Mouse (Mus musculus) heart, postnatal 0 days (tissue): Measurements from ENCODE around the gene Rgs14. TPM values are rescaled to one million over a fixed set of nuclear protein-coding genes. Genes with fewer than 3 reads are reported as not detected.

Experiments
- ATAC-seq: fragments of 200-750 bp; cut with Nextera tagmentation; 2 replicates; pipeline ENCODE4 v1.8.0; 2017; ENCODE audit warnings: low read depth, moderate number of reproducible peaks, moderate library complexity; ENCODE audit not compliant: insufficient read depth
- DNase-seq: peaks from one replicate; pipeline ENCODE4 v3.0.0-alpha.2; 2016; ENCODE audit warnings: low spot score
- H3K27ac ChIP-seq: fragments of 300-500 bp; sonication (generic); 2 replicates; pipeline ENCODE4 v1.5.1; 2014; ENCODE audit warnings: low read depth, mild to moderate bottlenecking
- H3K27me3 ChIP-seq: fragments of 300-500 bp; sonication (generic); 2 replicates; pipeline ENCODE4 v1.6.1; 2014; ENCODE audit warnings: low read length, mixed read lengths; ENCODE audit not compliant: control insufficient read depth, insufficient read depth
- H3K36me3 ChIP-seq: fragments of 300-500 bp; sonication (generic); replicated peaks from 2 replicates; pipeline ENCODE4 v1.6.1; 2014; ENCODE audit warnings: low read length, mixed read lengths; ENCODE audit not compliant: control insufficient read depth, insufficient read depth
- H3K4me1 ChIP-seq: fragments of 300-500 bp; sonication (generic); 2 replicates; pipeline ENCODE4 v1.6.1; 2014; ENCODE audit warnings: antibody characterized with exemption; ENCODE audit not compliant: control insufficient read depth, insufficient read depth
- H3K4me2 ChIP-seq: fragments of 300-500 bp; sonication (generic); 2 replicates; pipeline ENCODE4 v1.6.1; 2014; ENCODE audit warnings: low read depth, mild to moderate bottlenecking, low read length, moderate library complexity
- H3K4me3 ChIP-seq: fragments of 300-500 bp; sonication (generic); 2 replicates; pipeline ENCODE4 v1.5.1; 2014; ENCODE audit warnings: low read depth, low read length
- H3K9ac ChIP-seq: fragments of 300-500 bp; sonication (generic); replicated peaks from 2 replicates; pipeline ENCODE4 v1.6.1; 2014; ENCODE audit warnings: low read depth, low read length, mixed read lengths
- H3K9me3 ChIP-seq: fragments of 300-500 bp; sonication (generic); replicated peaks from 2 replicates; pipeline ENCODE4 v1.6.1; 2016; ENCODE audit warnings: low read length; ENCODE audit not compliant: control insufficient read depth
- CTCF ChIP-seq: IDR thresholded peaks from 2 replicates; pipeline ENCODE4 v1.5.1; 2016; ENCODE audit warnings: antibody characterized with exemption, control low read depth, low read depth
- EP300 ChIP-seq: IDR thresholded peaks from 2 replicates; pipeline ENCODE4 v1.6.1; 2016; ENCODE audit warnings: antibody characterized with exemption, low read depth
- WGBS: fragments of 180-500 bp; shearing (Covaris S2); extraction: QIAGEN DNeasy Blood & Tissue Kit; methylation state at CpG from one replicate; pipeline ENCODE4 v1.1.7; 2014; 5-methylcytosine and 5-hydroxymethylcytosine counted together
- polyA plus RNA-seq: library from polyadenylated mRNA; unstranded; fragments of >200 nt; fragmentation: Nextera tagmentation; extraction: Ambion mirVana; gene quantifications from 2 replicates; pipeline ENCODE4 v1.2.1, GENCODE M21; 2015
- total RNA-seq: library from RNA; depleted of rRNA; stranded (reverse); fragments of >200 nt; gene quantifications from 2 replicates; pipeline ENCODE4 v1.2.3, GENCODE M21; 2014; ENCODE audit warnings: low replicate concordance

Rgs14 gene
- total and polyA plus RNA-seq, 2 experiments from 2014 or later = 0.30 to 1.1 TPM

DNA sequence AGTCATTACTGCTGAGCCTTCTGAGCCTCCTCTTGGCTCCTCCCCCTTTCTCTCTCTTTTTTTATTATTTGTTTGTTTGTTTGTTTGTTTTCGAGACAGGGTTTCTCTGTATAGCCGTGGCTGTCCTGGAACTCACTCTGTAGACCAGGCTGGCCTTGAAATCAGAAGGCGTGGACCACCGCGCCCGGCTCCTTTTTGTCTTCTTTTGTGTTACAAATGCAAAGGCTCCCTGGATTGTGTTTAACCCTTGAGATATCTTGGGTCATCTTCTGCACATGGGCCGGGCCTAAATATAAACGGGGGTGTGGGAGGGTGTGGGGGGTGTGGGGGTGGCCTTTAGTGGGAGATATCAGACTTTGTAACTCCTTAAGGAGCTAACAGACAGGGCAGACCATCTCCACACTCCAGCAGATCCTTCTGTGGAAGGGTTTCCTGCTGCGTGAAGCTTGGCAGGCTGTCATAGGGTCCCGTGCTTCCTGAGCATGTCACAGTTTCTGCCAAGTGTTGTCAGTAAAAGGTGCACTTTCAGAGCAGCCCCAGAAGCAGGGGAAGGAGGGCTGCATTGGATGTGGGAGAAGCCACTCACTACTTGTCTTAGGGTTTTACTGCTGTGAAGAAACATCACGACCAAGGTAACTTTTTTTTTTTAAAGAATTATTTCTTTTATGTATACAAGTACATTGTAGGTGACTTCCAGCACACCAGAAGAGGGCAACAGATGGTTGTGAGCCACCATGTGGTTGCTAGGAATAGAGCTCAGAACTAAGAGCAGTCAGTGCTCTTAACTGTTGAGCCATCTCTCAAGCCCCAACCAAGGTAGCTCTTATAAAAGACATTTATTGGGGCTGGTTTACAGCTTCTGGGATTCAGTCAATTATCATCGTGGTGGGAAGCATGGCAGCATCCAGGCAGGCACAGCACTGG is 31.1 kb upstream of the Rgs14 start:
- ATAC-seq (no peak), DNase-seq (no peak)
- Histone ChIP-seq H3K4me3 (no peak overlapping the region), H3K4me1 (no peaks in the 10 kb centered on the region), H3K4me2 (no peak overlapping the region), H3K27me3 (no peaks in the 10 kb centered on the region), H3K36me3 (no peaks in the 10 kb centered on the region), H3K9me3 (no peaks in the 10 kb centered on the region), H3K9ac (no peak overlapping the region), H3K27ac (no peak overlapping the region)
- WGBS = 46% methylated on average over 12 of the region's 12 CpGs
- TF ChIP-seq EP300 = no peak
- TF ChIP-seq CTCF = no peak

DNA sequence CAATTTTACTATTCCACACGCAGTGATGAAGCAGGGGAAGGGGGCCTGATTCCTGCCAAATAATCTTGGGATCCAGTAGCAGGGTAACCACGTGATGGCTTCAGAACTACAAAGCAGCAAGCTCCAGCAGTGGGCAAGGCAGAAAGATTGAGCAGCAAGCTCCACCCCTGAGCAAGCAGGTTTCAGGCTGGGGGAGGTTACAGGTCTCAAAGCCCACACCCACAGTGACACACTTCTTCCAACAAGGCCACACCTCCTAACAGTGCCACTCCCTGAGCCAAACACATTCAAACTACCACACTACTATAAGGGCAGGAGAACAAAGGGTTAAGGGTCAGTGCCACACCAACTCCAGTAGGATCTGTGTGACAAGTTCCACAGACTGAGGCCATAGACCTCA is 30.3 kb upstream of the Rgs14 start:
- Histone ChIP-seq H3K27ac (no peak overlapping the region), H3K9me3 (no peaks in the 10 kb centered on the region), H3K4me3 (no peak overlapping the region), H3K9ac (no peak overlapping the region), H3K4me1 (no peaks in the 10 kb centered on the region), H3K27me3 (no peaks in the 10 kb centered on the region), H3K4me2 (no peak overlapping the region), H3K36me3 (peaks cover 8% of the 10 kb centered on the region)
- TF ChIP-seq EP300 (no peak), CTCF (no peak)
- no peak for DNase-seq
- WGBS = 39% methylated on average over 2 of the region's 2 CpGs
- ATAC-seq = no peak

GRCm38 (mm10) chr13:55342469-55342868 is 27.1 kb upstream of the Rgs14 start:
- DNase-seq (no peak), ATAC-seq (no peak)
- Histone ChIP-seq H3K4me3 (no peak overlapping the region), H3K27me3 (no peaks in the 10 kb centered on the region), H3K27ac (no peak overlapping the region), H3K9ac (no peak overlapping the region), H3K4me1 (no peaks in the 10 kb centered on the region), H3K4me2 (no peak overlapping the region), H3K9me3 (no peaks in the 10 kb centered on the region), H3K36me3 (peaks cover 40% of the 10 kb centered on the region)
- WGBS = 35% methylated on average over 11 of the region's 11 CpGs
- no peak for TF ChIP-seq CTCF
- no peak for TF ChIP-seq EP300

DNA sequence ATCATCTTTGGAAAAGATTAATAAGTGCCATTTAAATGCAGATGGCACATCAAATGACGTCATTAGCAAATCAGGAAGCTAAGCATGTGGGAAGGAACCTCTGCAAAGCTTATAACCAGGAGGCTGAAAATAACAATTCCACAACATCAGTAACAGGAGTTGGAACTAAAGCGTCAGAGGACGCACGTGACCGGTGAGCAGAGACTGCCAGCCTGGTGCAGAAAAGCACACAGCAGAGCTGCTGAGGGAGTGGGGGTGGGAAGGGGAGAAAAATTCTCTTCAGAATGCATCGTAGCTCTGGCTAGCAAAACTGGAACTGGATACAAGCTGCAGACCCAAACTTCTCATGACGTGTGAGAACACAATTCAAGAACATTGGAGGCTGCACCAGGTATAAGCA is 25.2 kb upstream of the Rgs14 start:
- Histone ChIP-seq H3K4me2 (no peak overlapping the region), H3K9ac (no peak overlapping the region), H3K27me3 (no peaks in the 10 kb centered on the region), H3K27ac (no peak overlapping the region), H3K4me3 (no peak overlapping the region), H3K4me1 (no peaks in the 10 kb centered on the region), H3K36me3 (peaks cover 57% of the 10 kb centered on the region), H3K9me3 (no peaks in the 10 kb centered on the region)
- TF ChIP-seq EP300 = no peak
- TF ChIP-seq CTCF = no peak
- WGBS = 78% methylated on average over 7 of the region's 7 CpGs
- DNase-seq = no peak
- ATAC-seq = no peak

GRCm38 (mm10) chr13:55346745-55347144 is 22.8 kb upstream of the Rgs14 start:
- no peak overlapping the region for H3K9ac ChIP-seq
- ATAC-seq (no peak), DNase-seq (no peak)
- H3K4me2 ChIP-seq = no peak overlapping the region
- peaks cover 75% of the 10 kb centered on the region for H3K36me3 ChIP-seq
- H3K27me3 ChIP-seq = no peaks in the 10 kb centered on the region
- TF ChIP-seq CTCF = no peak
- no peak for TF ChIP-seq EP300
- WGBS = 79% methylated on average over 11 of the region's 11 CpGs
- no peaks in the 10 kb centered on the region for H3K4me1 ChIP-seq
- H3K27ac ChIP-seq = no peak overlapping the region
- H3K4me3 ChIP-seq = no peak overlapping the region
- H3K9me3 ChIP-seq = no peaks in the 10 kb centered on the region

DNA sequence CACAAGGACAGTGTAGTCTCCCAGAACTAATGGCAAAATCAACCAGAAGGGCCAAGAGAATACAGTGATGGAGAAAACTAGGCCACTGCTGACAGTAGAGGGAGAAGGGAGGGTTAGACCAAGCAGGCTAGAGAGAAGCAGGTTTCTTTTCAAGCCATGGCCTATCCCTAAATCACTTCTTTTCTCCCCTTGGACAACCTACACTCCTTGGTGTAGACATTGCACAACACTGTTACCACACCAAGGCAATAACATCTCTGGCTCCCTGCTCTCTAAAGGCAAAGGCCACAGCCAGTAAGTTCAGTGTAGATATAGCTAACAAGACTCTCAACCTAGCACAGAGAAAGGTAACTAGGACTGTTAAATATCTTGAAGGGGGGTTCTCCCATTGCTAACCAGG is 8.4 kb upstream of the Rgs14 start:
- peaks cover 12% of the 10 kb centered on the region for H3K4me1 ChIP-seq
- DNase-seq = no peak
- H3K4me2 ChIP-seq = peak overlapping the region; percentile 80
- no peaks in the 10 kb centered on the region for H3K27me3 ChIP-seq
- H3K9me3 ChIP-seq = no peaks in the 10 kb centered on the region
- peaks cover 28% of the 10 kb centered on the region for H3K36me3 ChIP-seq
- no peak overlapping the region for H3K27ac ChIP-seq
- no peak overlapping the region for H3K9ac ChIP-seq
- no peak for ATAC-seq
- peak overlapping the region; percentile 88 for H3K4me3 ChIP-seq
- TF ChIP-seq EP300 (no peak), CTCF (no peak)
